Mouse (Mus musculus) kidney, postnatal 14 days (tissue): ENCODE data around the gene Ripk3.
A peak's percentile ranks its signal among the peaks of the same experiment; 100 is the strongest.

Experiments used
- DNase-seq: peaks from one replicate; pipeline ENCODE4 v3.0.0; 2022; ENCODE audit warnings: mixed read lengths

Ripk3 gene

DNA sequence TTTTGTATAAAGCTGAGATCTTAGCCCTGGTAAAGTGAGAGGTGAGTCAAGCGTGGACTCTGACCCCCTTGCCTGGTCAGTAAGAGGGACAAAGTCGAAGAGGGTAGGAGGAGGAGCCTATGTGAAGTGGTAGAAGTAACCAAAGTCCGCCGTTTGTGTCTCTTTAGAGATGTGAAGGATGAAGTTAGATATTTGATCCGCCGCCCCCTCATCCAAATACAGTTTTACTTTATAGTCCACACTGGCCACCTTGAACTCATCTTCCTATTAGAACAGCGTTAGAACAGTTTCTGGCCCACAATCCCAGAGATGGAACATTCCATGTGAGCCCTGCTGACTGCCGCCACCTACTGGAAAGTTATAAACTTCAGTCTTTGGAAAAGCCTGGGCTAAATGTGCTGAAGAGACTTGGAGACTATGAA is 30.3 kb downstream of the Ripk3 start, which contains the start of gene Cideb:
TSS of gene Cideb (minus strand) at position 96 of the 422 bp plus-strand sequence.
- DNase-seq: peak; percentile 81

DNA sequence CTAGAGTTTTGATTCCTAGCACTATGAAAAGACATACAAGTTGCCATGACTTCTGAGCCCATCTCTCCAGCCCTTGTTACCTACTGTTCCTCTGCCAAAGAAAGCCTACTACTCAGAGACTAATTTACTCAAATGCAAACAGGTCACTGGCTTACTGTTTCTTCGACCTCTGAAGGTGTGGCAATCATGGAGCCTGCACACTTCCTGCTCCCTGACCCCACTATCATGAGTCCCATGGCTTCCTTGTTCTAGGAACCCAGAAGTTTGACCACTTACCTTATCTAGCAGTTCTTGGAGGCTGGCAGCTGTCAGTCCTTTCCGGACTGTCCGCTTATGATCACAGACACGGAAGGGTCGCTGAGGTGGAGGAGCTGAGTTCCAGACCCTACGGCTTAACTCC is 31.1 kb downstream of the Ripk3 start:
- DNase-seq: no peak

DNA sequence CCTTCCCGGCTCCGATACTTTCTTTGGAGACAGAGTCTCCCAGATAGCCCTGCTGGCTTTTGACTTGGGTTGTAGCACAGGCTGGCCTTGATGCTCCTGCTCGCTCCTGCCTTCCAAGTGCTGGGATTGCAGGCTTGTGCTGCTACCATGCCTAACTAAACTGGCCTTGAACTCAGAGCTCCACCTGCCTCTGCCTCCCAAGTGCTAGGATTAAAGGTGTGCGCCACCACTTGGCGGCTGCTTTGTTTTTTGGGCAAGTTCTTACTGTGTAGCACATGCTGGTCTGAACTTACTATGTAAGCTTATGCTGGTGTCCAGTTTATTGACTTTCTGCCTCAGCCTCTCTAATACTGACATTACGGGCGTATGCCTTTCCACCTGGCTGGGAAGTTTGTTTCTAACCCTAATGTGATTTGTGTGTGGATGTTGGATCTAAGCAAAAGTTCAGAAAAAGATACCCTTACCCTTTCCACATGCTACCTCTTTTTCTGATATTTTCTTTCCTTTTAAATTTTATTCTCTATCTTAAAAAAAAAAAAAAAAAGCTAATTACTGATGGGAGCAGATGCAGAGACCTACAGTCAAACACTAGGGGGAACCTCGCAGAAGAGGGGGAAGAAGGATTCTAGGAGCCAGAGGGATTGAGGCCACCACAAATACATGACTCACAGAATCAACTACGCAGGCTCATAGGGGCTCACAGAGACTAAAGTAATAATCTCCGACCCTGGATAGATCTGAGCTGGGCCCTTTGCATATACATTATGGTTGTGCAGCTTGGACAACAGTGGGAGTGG is 41.4 kb downstream of the Ripk3 start:
- DNase-seq: no peak

DNA sequence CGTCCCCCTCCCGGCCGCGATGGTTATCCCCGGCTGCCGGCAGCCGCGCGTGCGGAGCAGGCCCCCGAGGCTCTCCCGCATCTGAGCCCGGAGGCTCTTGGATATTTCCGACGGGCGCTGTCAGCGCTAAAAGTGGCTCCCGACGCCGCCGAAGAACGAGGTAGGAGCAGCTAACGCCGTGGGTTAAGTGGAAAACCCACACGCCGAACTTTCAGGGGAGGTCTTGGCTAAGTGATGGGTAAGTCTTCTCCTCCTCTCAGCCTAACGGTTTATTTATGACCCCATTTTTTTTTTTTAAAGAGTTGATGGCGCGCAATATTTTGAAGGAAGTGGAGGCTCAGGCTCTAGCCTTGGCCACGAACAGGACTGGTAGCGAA is 42.8 kb downstream of the Ripk3 start:
- DNase-seq: no peak

DNA sequence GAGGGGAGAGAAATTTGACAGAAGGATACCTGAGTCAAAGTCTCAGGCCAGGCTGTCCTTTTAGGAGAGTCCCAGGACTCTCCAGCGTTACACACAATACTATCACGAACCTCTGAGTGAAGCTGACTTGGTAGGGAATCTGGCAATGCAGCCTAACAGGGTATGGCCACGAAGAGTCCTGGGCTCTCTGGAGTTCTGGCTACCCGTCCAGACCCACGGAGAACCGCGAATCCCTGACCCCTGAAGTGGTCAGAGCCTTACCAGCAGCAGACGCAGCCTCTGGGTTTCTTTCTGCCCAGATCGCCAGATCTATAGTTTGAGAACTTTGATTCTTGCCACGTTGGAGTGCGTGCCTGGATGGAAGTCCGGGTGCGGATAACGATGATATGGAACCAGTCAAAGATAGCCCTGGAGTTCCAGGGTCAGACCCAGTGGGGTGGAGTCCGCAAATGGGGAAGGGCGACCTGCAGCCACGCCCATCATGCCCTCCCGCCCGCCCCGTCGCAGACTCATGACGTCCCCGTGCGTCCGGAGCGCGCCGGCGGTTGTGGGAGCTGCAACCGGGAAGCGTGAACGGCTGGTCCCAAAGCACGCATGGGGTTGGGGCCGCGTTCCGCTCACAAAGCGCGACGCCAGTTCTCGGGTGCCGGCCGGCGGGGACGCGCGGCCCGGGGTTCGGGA is 43.3 kb downstream of the Ripk3 start, which contains the start of the genes Dhrs1 and Nop9:
TSS of gene Dhrs1 (minus strand) at position 511 of the 681 bp plus-strand sequence.
TSS of gene Nop9 (plus strand) at position 514 of the 681 bp plus-strand sequence.
- peak; percentile 94 for DNase-seq

DNA sequence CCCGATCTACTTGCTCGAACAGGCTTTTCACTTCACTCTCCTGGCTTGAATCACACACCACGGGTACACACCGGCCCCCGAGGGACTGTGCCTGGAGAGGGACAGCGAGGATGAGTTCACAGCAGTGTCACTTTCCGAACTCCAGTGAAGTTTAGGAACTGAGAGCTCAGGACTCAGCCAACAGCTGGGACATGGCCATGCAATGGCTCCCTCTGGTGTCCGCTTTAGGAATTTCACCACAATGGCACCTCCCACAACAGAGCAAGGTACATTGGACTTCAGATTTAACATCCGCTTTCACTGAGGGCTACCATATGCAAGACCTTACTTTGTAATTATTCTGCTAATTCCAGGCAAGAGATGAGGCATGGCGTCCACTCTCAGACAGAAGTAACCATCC is 45.0 kb downstream of the Ripk3 start:
- DNase-seq: peak; percentile 91

DNA sequence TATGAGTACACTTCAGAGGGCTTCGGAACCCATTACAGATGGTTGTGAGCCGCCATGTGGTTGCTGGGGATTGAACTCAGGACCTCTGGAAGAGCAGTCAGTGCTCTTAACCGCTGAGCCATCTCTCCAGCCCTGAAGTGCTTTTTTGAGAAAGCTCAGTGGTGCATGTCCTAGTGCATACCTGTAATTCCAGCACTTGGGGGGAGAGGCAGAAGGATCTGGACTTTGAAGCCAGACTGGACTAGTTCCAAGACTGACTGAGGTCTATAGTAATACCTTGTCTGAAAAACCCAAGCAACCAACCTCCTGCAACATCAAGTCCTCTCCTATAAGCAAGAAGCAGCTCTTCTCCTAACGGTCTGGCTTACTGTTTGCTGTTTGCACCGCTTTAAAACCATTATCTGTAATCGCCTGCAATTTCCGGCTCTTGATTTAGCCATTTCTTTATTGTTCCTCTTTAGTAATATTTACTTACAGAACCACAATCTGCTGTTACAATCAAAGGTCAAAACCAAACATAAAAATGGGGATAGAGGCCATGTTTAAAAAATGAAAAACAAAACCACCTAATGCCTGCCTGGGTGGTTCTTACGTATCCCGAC is 51.5 kb downstream of the Ripk3 start:
- peak; percentile 77 for DNase-seq

DNA sequence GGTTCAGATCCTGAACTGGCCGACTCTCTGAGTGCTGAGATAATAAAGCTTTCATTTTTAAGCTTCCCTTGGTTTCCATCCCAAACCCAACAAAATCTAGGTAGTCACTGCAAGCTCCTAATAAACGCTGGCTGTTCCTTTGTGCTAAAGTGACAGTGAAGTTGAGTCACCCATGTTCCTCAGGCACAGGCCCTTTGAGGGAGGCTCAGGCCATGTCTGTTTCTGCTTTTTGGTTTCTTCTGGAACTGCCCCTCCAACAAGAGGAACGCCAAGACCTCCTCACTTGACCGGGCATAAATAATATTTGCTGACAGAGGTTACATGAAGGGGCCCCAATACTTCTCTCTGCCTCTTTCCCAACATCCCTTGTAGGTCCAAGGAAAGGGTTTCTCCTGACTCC is 52.9 kb downstream of the Ripk3 start:
- DNase-seq: no peak

DNA sequence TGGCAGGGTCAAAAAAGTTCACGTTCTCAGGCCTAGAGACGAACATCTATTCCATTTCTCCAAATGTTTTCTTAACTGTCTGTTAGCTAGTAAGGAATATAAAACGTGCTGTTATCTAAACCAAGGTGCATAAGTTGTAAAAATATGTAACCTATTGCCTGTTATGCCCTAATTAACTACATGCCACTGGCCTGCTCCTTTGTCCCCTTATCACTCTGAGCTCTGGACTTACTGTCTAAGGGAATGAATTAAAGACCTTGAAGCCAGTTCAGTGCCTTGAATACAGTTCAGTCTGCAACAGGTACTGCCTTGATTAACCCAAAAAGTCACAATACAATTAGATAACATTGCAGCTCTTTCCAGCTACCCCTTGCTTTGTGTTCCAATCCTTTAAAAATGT is 53.3 kb downstream of the Ripk3 start:
- DNase-seq: no peak
